In genomic region chr8:122430058-122430636, GRCm38 (mm10) we compare ENCODE assay signal across 15 mouse cellular contexts. TPM values are rescaled to one million over a fixed set of nuclear protein-coding genes. Genes with fewer than 3 reads are reported as not detected.
DNase-seq lines count a peak whose midpoint lies in the region; ATAC-seq and TF ChIP-seq lines count a peak whose summit lies in the region.
"Had no signal": no experiment of that assay in that cellular context is flagged by ENCODE, and none has a peak within 500 bp of the region (broad histone marks: within the 10 kb centered on the region; RNA-seq: fewer than 3 reads in every experiment).

No protein-coding gene starts in this region.

- peak overlapping the region; percentile 93 for H3K9ac ChIP-seq in CH12.LX (ENCODE audit: insufficient read depth, low read depth)
- H3K9ac ChIP-seq: heart, embryonic 13.5 days; liver, embryonic 14.5 days; neural tube, embryonic 12.5 days had no signal

- H3K36me3 ChIP-seq in CH12.LX (replicated peaks in 1 of 2; ENCODE audit: control insufficient read depth in 1 of 2, insufficient read depth in 1 of 2, low read length in 1 of 2), result peaks cover 35 to 63% of the 10 kb centered on the region in 2 experiments

- H3K4me1 ChIP-seq in CH12.LX (ENCODE audit: control insufficient read depth in 1 of 2, insufficient read depth in 2 of 2), result peaks cover 41 to 61% of the 10 kb centered on the region in 2 experiments

- in situ Hi-C loops in CH12.LX (cut with MboI; ENCODE audit: low pct_ligation_motif_present, low pct_unique_long_range_greater_than_20kb, low sequenced_read_pairs), result loop anchor here (25.0 kb wide), 1 partner anchor 843 kb away; the partner anchor contains the start of genes Fbxo31 and Map1lc3b

- peaks cover 44% of the 10 kb centered on the region for H3K79me2 ChIP-seq in CH12.LX (replicated peaks; ENCODE audit: control insufficient read depth, extremely low read depth, insufficient read depth, poor library complexity, severe bottlenecking)

- dilution Hi-C loops in CH12.LX (cut with MboI; ENCODE audit: extremely low pct_ligation_motif_present, extremely low pct_unique_long_range_greater_than_20kb, low sequenced_read_pairs), result no loop called here

- peak; percentile 43 for TF ChIP-seq POLR2A in CH12.LX (IDR thresholded peaks at IDR 0.05; ENCODE audit: low read depth, low read length)

- no peaks in the 10 kb centered on the region for H3K27me3 ChIP-seq in CH12.LX (replicated peaks)
- H3K27me3 ChIP-seq: heart, embryonic 13.5 days; neural tube, embryonic 12.5 days had no signal

- DNase-seq in heart, adult 18-20 months, result peak; percentile 40 to 63
- DNase-seq in heart, adult 8-10 months (ENCODE audit: low spot score), result no peak
- peak; percentile 91 for DNase-seq in CH12.LX (ENCODE audit: extremely low read depth)
- DNase-seq in kidney, postnatal 36 days, result peak; percentile 48 to 55
- no peak for DNase-seq in adrenal gland, postnatal 4 days (ENCODE audit: low spot score in 2 of 2)
- DNase-seq in cerebellum, adult 11 months, result no peak
- no peak for DNase-seq in layer of hippocampus, postnatal 36 days
- DNase-seq: cerebellum, adult 9-11 months had no signal

- TF ChIP-seq RAD21 in CH12.LX (IDR thresholded peaks at IDR 0.05; ENCODE audit: low read depth, low read length), result no peak; the same call in 1 of the 2 replicates

- no peak for TF ChIP-seq CTCF in CH12.LX (conservative IDR thresholded peaks at IDR 0.05 in 1 of 2, IDR thresholded peaks at IDR 0.05 in 1 of 2; ENCODE audit: low read depth in 2 of 2, low read length in 2 of 2)

- peak overlapping the region; percentile 43 to 85 (median 48) for H3K4me3 ChIP-seq in CH12.LX (replicated peaks in 1 of 3; ENCODE audit: low read depth in 2 of 3, low read length in 2 of 3, poor library complexity in 1 of 3)
- H3K4me3 ChIP-seq: heart, embryonic 13.5 days; neural tube, embryonic 12.5 days had no signal

- H3K4me2 ChIP-seq in CH12.LX (ENCODE audit: insufficient read depth, low read depth, poor library complexity, severe bottlenecking), result peak overlapping the region; percentile 92
- H3K4me2 ChIP-seq: heart, embryonic 13.5 days; neural tube, embryonic 12.5 days had no signal

- H3K9me3 ChIP-seq in CH12.LX (replicated peaks; ENCODE audit: low read length), result no peaks in the 10 kb centered on the region
- H3K9me3 ChIP-seq: heart, embryonic 13.5 days; neural tube, embryonic 12.5 days had no signal

- peak; percentile 76 for ATAC-seq in monocyte, adult 5-6 weeks (replicated peaks; ENCODE audit: insufficient number of reproducible peaks, low FRiP score, low TSS enrichment, poor library complexity, severe bottlenecking)
- ATAC-seq: activated CD4-positive, CD25-positive, alpha-beta regulatory T cell, adult 4 months; intestine, postnatal 0 days had no signal

- TF ChIP-seq EP300 in CH12.LX (IDR thresholded peaks at IDR 0.05; ENCODE audit: low read length), result peak; percentile 69

- H3K27ac ChIP-seq in CH12.LX (ENCODE audit: insufficient read depth, low read depth), result peak overlapping the region; percentile 98
- H3K27ac ChIP-seq: heart, embryonic 13.5 days; liver, embryonic 14.5 days; neural tube, embryonic 12.5 days had no signal

TF ChIP-seq in CH12.LX, 34 proteins besides CTCF, POLR2A, EP300 and RAD21 (continues in another document):
- TF ChIP-seq JUN (IDR thresholded peaks at IDR 0.05; ENCODE audit: insufficient read depth, low read depth, low read length) (peak; percentile 20), HCFC1 (IDR thresholded peaks at IDR 0.05; ENCODE audit: low read depth, low read length) (no peak; the same call in 1 of the 2 replicates), SIN3A (IDR thresholded peaks at IDR 0.05; ENCODE audit: low read length) (peak; percentile 83), MAX (IDR thresholded peaks at IDR 0.05; ENCODE audit: low read length) (peak; percentile 83), E2F4 (IDR thresholded peaks at IDR 0.05; ENCODE audit: insufficient replicate concordance, low read depth, low read length) (no peak), RCOR1 (conservative IDR thresholded peaks at IDR 0.05; ENCODE audit: low read depth, low read length) (peak; percentile 72; the same call in 1 of the 2 replicates), ZMIZ1 (IDR thresholded peaks at IDR 0.05; ENCODE audit: low read depth, low read length) (peak; percentile 57), MYC (IDR thresholded peaks at IDR 0.05; ENCODE audit: low read depth, low read length) (peak; percentile 83), CHD1 (IDR thresholded peaks at IDR 0.05; ENCODE audit: low read depth, low read length) (no peak), ZC3H11A (IDR thresholded peaks at IDR 0.05; ENCODE audit: low read depth, low read length) (no peak), MEF2A (IDR thresholded peaks at IDR 0.05; ENCODE audit: borderline replicate concordance, low read depth, low read length) (peak; percentile 27; the same call in 1 of the 2 replicates), MAFK (IDR thresholded peaks at IDR 0.05; ENCODE audit: insufficient replicate concordance, low read length) (no peak), CHD2 (IDR thresholded peaks at IDR 0.05; ENCODE audit: low read length) (no peak; the same call in 1 of the 2 replicates), UBTF (IDR thresholded peaks at IDR 0.05; ENCODE audit: low read depth, low read length) (0 out of 2 replicates have a peak, but pooled peaks have one; percentile 53), POLR2AphosphoS2 (IDR thresholded peaks at IDR 0.05; ENCODE audit: low read depth, low read length) (peak; percentile 92), NRF1 (IDR thresholded peaks at IDR 0.05; ENCODE audit: low read depth, low read length) (peak; percentile 38; the same call in 1 of the 2 replicates), JUND (conservative IDR thresholded peaks at IDR 0.05; ENCODE audit: low read depth, low read length) (0 out of 2 replicates have a peak, but pooled peaks have one; percentile 12), GABPA (IDR thresholded peaks at IDR 0.05; ENCODE audit: insufficient replicate concordance, low read depth, low read length) (no peak), TCF12 (IDR thresholded peaks at IDR 0.05; ENCODE audit: low read depth, low read length) (peak; percentile 55; the same call in 1 of the 2 replicates), USF2 (conservative IDR thresholded peaks at IDR 0.05; ENCODE audit: low read depth, low read length) (no peak), MXI1 (IDR thresholded peaks at IDR 0.05; ENCODE audit: low read depth, low read length) (peak; percentile 74), PAX5 (IDR thresholded peaks at IDR 0.05; ENCODE audit: low read length) (no peak), MAZ (IDR thresholded peaks at IDR 0.05; ENCODE audit: low read depth, low read length) (peak; percentile 38; the same call in 1 of the 2 replicates), KAT2A (IDR thresholded peaks at IDR 0.05; ENCODE audit: insufficient replicate concordance, low read length) (0 out of 2 replicates have a peak, but pooled peaks have one; percentile 19), SMC3 (IDR thresholded peaks at IDR 0.05; ENCODE audit: low read depth, low read length) (no peak), TBP (conservative IDR thresholded peaks at IDR 0.05; ENCODE audit: low read depth, low read length) (peak; percentile 45; the same call in 1 of the 2 replicates), USF1 (IDR thresholded peaks at IDR 0.05; ENCODE audit: low read depth, low read length) (no peak), IRF4 (IDR thresholded peaks at IDR 0.05; ENCODE audit: low read depth, low read length) (peak; percentile 87)

RNA-seq across cellular contexts. Expression of gene Cyba, which starts 2.6 kb away (rescaled TPM):
- total RNA-seq in heart, adult 18-20 months (2021), result 10 to 100 TPM; 48.8 to 51.3 TPM
- 10 to 100 TPM; 39.2 to 50.2 (median 44.5) TPM for total RNA-seq in heart, adult 8-10 months (2022)
- total RNA-seq in CH12.LX (2012; rRNA removed), result 978 and 1,119 TPM in 2 replicates
- 450 and 466 TPM in 2 replicates for total RNA-seq in CH12.LX (2014; rRNA removed)
- polyA plus RNA-seq in CH12.LX (2012; ENCODE audit: insufficient read length, low read depth), result 848 and 1,050 TPM in 2 replicates
- 340 to 389 TPM (median 367 TPM) in 3 replicates for total RNA-seq in monocyte, adult 5-6 weeks (2017)
- total RNA-seq in adrenal gland, postnatal 4 days (2021), result 10 to 100 TPM; 49.9 to 76.7 TPM
- 10 to 100 TPM; 10.0 to 10.2 TPM for total RNA-seq in layer of hippocampus, postnatal 36 days (2021)
- polyA plus RNA-seq: C2C12 had no signal

RNA-seq across cellular contexts. Expression of gene Il17c, which starts 8.3 kb away (rescaled TPM):
- total RNA-seq in heart, adult 18-20 months (2021), result not detected
- not detected for total RNA-seq in heart, adult 8-10 months (2022)
- total RNA-seq in CH12.LX (2012; rRNA removed) (0.21 TPM in 1 of 2 replicates, not detected in the other), CH12.LX (2014; rRNA removed) (not detected in 2 replicates)
- 0.33 TPM in 1 of 2 replicates, not detected in the other for polyA plus RNA-seq in CH12.LX (2012; ENCODE audit: insufficient read length, low read depth)
- not detected in 3 replicates for total RNA-seq in monocyte, adult 5-6 weeks (2017)
- not detected for total RNA-seq in adrenal gland, postnatal 4 days (2021)
- not detected for total RNA-seq in layer of hippocampus, postnatal 36 days (2021)
- polyA plus RNA-seq: activated CD4-positive, CD25-positive, alpha-beta regulatory T cell, adult 4 months; heart, embryonic 13.5 days; intestine, postnatal 0 days; liver, embryonic 14.5 days; neural tube, embryonic 12.5 days had no signal

RNA-seq across cellular contexts. Expression of gene Mvd, which starts 13.1 kb away (rescaled TPM):
- 1 to 10 TPM; 3.9 to 5.0 TPM for total RNA-seq in heart, adult 18-20 months (2021)
- total RNA-seq in heart, adult 8-10 months (2022), result 1 to 10 TPM; 3.9 to 5.6 (median 4.9) TPM
- total RNA-seq in CH12.LX (2012; rRNA removed) (42.5 and 54.0 TPM in 2 replicates), CH12.LX (2014; rRNA removed) (56.2 and 80.3 TPM in 2 replicates)
- 47.3 and 50.3 TPM in 2 replicates for polyA plus RNA-seq in CH12.LX (2012; ENCODE audit: insufficient read length, low read depth)
- total RNA-seq in monocyte, adult 5-6 weeks (2017), result 4.5 to 9.2 TPM (median 8.8 TPM) in 3 replicates
- 10 to 100 TPM in 1 of 2 experiments, 1 to 10 TPM in 1; 9.1 to 11.5 TPM for total RNA-seq in adrenal gland, postnatal 4 days (2021)
- total RNA-seq in layer of hippocampus, postnatal 36 days (2021), result 10 to 100 TPM; 19.1 to 20.6 TPM

RNA-seq across cellular contexts. Expression of gene Snai3, which starts 30.4 kb away (rescaled TPM):
- total RNA-seq in heart, adult 18-20 months (2021), result 1 to 10 TPM; 2.2 to 4.4 TPM
- 10 to 100 TPM in 2 of 4 experiments, 1 to 10 TPM in 2; 2.7 to 14.4 (median 8.2) TPM for total RNA-seq in heart, adult 8-10 months (2022)
- total RNA-seq in CH12.LX (2012; rRNA removed) (0.47 and 1.0 TPM in 2 replicates), CH12.LX (2014; rRNA removed) (0.28 and 0.44 TPM in 2 replicates)
- polyA plus RNA-seq in CH12.LX (2012; ENCODE audit: insufficient read length, low read depth), result 0.19 and 0.49 TPM in 2 replicates
- total RNA-seq in monocyte, adult 5-6 weeks (2017), result 1.6 TPM in 1 of 3 replicates, not detected in the others
- total RNA-seq in adrenal gland, postnatal 4 days (2021), result under 1 TPM; 0.42 to 0.56 TPM
- total RNA-seq in layer of hippocampus, postnatal 36 days (2021), result not detected
- polyA plus RNA-seq: neural tube, embryonic 12.5 days had no signal

RNA-seq across cellular contexts. Expression of gene Rnf166, which starts 45.7 kb away (rescaled TPM):
- 10 to 100 TPM; 42.1 to 51.7 TPM for total RNA-seq in heart, adult 18-20 months (2021)
- 10 to 100 TPM; 38.4 to 68.1 (median 57.1) TPM for total RNA-seq in heart, adult 8-10 months (2022)
- total RNA-seq in CH12.LX (2012; rRNA removed) (8.5 and 9.1 TPM in 2 replicates), CH12.LX (2014; rRNA removed) (6.5 and 7.7 TPM in 2 replicates)
- polyA plus RNA-seq in CH12.LX (2012; ENCODE audit: insufficient read length, low read depth), result 12.9 and 13.0 TPM in 2 replicates
- 96.0 to 108 TPM (median 106 TPM) in 3 replicates for total RNA-seq in monocyte, adult 5-6 weeks (2017)
- total RNA-seq in adrenal gland, postnatal 4 days (2021), result 10 to 100 TPM; 47.5 to 53.7 TPM
- total RNA-seq in layer of hippocampus, postnatal 36 days (2021), result 10 to 100 TPM; 31.8 to 36.3 TPM

Comparison
In these comparisons a context has a peak if more than half of its experiments do, and no peak if none do; other contexts are left out.
1. DNase-seq: peak in heart, adult 18-20 months (2 of 2), CH12.LX (single experiment) and kidney, postnatal 36 days (2 of 2); none in heart, adult 8-10 months (single experiment), adrenal gland, postnatal 4 days (0 of 2), cerebellum, adult 11 months (single experiment) and layer of hippocampus, postnatal 36 days (0 of 2).